Mouse (Mus musculus): ENCODE results near the gene Blvrb. TPM values are rescaled to one million over a fixed set of nuclear protein-coding genes. Genes with fewer than 3 reads are reported as not detected.

Gene Blvrb
- total RNA-seq, 2 experiments from 2014 or later, result 30.1 to 30.5 TPM

- intact Hi-C loops (cut with DNase I), result loop anchor here (5.0 kb wide), 3 partner anchors 61 to 109 kb away; partner anchors contain the start of gene Ltbp4
- no peak for DNase-seq (ENCODE audit: low spot score)
Measured at GRCm38 (mm10) chr7:27446521-27447418, 1.0 kb upstream of the Blvrb start.

DNA sequence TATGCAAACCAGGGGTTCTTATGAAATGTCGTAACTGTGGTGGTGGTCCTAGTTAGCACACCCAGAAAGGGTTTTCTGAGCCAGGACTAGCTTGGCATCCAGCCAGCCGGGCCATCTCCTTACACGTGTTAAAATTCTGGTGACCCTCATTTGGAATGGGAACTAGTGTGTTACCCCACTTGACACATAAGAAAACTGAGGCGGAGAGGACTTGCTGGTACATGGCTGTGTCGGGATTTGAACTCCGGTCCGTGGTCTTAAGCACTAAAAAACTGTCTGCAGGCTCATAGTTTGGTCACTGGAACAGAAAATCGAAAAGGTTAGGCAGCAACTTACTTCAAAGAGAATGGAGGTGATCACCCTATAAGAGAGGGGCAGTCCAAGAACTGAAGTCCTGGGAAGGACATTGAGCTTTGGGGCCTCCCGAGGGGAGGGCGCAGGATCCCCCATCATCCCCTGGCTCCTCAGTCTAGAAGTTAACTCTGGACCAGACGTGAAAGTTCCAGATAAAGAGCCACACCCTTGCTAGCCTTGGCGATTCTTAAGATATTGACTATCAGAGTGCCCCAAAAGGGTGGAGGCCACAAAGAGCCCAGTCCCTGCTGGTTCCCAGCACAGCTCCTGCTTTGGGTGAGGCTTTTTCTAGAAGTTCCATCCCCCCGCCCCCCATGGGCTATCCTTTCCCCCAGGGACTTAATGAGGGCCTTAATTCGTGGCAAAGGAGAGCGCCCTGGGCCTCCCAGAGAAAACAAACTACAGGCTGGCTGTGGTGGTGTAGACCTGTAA, 836 bp downstream of the Blvrb start:
- no peak for DNase-seq (ENCODE audit: low spot score)
- intact Hi-C loops (cut with DNase I), result loop anchor here (2.0 to 5.0 kb wide), 4 partner anchors 24 to 111 kb away; partner anchors contain the start of genes Ltbp4 and Sertad3

GRCm38 (mm10) chr7:27449256-27449862, 1.6 kb downstream of the Blvrb start:
- intact Hi-C loops (cut with DNase I), result loop anchor here (2.0 to 5.0 kb wide), 4 partner anchors 23 to 112 kb away; partner anchors contain the start of genes Ltbp4 and Sertad3
- DNase-seq (ENCODE audit: low spot score), result peak; percentile 37

- intact Hi-C loops (cut with DNase I), result no loop called here
- no peak for DNase-seq (ENCODE audit: low spot score)
Measured at GRCm38 (mm10) chr7:27451359-27451758, 3.6 kb downstream of the Blvrb start.

DNA sequence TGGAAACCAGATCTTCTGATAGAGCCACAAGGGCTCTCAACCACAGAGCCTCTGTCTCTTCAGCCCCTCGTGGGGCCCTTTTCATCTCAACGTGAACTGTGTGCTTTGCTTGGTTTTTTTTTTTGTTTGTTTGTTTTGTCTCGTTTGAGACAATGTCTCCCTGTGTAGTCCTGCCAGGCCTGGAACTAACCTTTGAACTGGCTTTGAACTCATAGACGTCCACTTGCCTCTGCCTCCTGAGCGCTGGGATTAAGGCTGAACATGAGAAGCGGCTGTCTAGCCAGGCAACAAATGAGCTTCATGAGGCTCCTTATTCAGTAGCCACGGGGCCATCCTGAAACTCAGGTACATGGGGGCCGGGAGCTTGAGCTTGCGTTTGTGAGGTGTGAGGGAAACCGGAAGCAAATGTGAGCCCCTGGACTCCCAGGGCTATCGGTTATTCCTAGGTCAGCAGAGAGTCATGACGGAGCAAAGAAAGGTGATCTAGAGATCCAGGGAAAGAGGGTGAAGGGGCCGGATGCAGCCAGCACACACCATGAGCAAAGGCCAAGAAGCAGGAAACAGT, 4.5 kb downstream of the Blvrb start:
- DNase-seq (ENCODE audit: low spot score), result no peak
- intact Hi-C loops (cut with DNase I), result no loop called here

GRCm38 (mm10) chr7:27454461-27455121, 6.8 kb downstream of the Blvrb start:
- intact Hi-C loops (cut with DNase I), result no loop called here
- DNase-seq (ENCODE audit: low spot score), result no peak

- intact Hi-C loops (cut with DNase I), result no loop called here
- no peak for DNase-seq (ENCODE audit: low spot score)
Measured at GRCm38 (mm10) chr7:27455273-27455672, 7.5 kb downstream of the Blvrb start.

DNA sequence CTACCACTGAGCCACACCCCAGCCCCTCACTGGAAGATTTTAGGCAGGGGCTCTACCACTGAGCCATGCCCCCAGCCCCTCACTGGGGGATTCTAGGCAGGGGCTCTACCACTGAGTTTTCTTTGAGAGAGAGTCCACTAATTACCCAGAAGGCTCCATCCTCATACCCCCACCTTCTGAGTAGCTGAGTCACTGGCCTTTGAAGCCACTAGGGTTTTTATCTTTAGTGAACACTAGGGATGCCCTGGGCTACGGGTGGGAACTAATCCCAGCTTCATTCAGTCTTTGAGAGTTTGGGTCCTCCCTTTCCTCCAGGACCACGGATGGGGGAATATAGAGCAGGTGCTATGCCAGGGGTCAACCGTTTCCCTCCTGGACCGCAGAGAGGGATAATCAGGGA, 10.8 kb downstream of the Blvrb start:
- intact Hi-C loops (cut with DNase I), result no loop called here

DNA sequence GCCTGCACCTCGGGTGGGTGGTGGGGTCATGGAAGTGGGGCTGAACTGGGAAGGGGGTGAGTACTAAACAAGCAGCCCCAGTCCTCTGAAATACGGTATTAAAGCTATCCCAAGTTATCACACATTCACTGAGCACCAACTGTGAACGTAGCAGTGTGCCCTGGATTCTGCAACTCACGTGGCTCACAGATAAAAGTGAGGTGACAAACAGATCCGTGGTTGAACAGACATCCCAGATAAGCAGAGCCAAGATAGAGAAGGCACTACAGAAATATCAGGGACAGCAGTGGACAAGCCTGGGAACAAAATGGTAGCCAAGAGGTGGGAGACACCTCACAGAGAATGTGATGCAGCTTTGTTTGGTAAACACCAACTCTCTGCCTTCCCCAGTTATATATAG, 11.9 kb downstream of the Blvrb start:
- DNase-seq (ENCODE audit: low spot score), result no peak
- intact Hi-C loops (cut with DNase I), result no loop called here

More for the DNA sequence above, 10.8 kb downstream of the Blvrb start:
- no peak for DNase-seq (ENCODE audit: low spot score)

DNA sequence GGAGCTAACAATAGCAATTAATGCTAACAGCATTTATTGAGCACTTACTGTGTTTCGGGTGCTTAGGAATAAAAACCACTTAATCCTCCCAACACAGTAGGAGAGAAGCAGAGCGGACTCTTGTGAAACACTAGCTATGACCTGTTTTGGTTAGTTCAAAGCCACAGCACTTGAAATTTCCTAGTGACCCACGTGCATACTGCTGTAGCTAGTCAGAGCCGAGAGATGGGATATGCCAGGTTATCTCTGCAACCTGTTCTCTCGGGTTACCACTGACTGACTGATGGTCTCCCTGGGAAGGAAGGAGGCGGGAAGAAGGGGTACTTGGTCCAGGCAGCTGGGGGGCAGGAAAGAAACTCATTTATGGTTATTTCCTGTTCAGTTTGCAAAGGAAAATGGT, 12.7 kb downstream of the Blvrb start:
- intact Hi-C loops (cut with DNase I), result no loop called here
- no peak for DNase-seq (ENCODE audit: low spot score)

- no peak for DNase-seq (ENCODE audit: low spot score)
- intact Hi-C loops (cut with DNase I), result no loop called here
Measured at GRCm38 (mm10) chr7:27467648-27468047, 19.9 kb downstream of the Blvrb start.

DNA sequence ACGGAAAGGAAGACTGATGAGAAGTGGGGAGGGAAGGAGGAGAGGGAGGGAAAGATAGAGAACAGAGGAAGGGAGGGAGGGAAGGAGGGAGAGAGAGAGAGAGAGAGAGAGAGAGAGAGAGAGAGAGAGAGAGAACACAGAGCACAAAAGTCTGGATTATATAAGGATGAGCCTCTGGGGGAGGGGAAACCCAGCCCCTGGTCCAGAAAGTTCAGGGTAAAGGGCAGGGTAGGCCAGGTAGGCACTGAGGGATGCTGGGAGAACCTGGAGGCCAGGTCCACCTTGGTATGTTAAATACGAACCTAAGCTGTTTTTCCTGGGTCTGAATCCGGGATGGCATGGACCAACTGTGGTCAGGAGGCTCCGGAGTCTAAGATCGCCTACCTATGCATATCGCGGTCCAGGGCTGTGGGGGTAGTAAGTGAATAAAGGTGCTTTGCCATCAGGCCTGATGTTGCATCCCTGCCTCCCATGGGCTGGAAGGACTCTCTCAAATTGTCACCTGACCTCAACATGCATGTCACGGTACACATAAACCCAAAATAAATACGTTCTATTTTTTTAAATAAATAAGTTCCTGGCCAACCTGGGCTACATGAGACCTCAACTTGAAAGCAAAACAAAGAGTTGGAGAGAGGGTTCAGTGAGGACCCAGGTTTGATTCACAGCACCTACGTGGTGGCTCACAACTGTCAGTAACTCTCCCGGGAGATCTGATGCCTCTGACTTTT, 23.8 kb downstream of the Blvrb start:
- DNase-seq (ENCODE audit: low spot score), result no peak
- intact Hi-C loops (cut with DNase I), result loop anchor here (2.0 kb wide), 1 partner anchor 23 kb away; no protein-coding TSS in a partner anchor

DNA sequence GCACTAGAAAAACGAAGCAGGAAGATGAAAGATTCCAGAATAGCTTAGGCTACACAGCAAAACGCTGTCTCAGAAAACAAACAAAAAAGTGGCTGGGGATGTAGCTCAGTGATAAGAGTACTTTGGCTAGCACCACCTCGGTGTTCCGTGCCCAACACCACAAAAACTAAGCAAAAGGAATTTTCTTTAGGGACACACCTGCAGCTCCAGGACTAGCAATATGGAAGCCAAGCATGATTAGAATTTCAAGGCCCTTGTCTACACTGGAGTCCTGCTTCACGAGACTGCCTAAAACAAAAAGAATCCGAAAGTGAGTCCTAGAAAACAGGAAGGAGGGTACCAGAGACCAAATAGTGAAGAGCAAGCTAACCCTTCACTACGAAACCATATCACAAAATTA, 24.8 kb downstream of the Blvrb start:
- DNase-seq (ENCODE audit: low spot score), result no peak
- intact Hi-C loops (cut with DNase I), result loop anchor here (2.0 kb wide), 1 partner anchor 24 kb away; no protein-coding TSS in a partner anchor

GRCm38 (mm10) chr7:27473156-27473834, 25.5 kb downstream of the Blvrb start, which contains the start of gene Sertad3:
TSS of gene Sertad3 (plus strand) at chr7:27473768.
- intact Hi-C loops (cut with DNase I), result loop anchor here (2.0 kb wide), 1 partner anchor 24 kb away; no protein-coding TSS in a partner anchor
- peak; percentile 99 for DNase-seq (ENCODE audit: low spot score)

- intact Hi-C loops (cut with DNase I), result loop anchor here (2.0 kb wide), 1 partner anchor 25 kb away; no protein-coding TSS in a partner anchor
- DNase-seq (ENCODE audit: low spot score), result no peak
Measured at GRCm38 (mm10) chr7:27473835-27474489, 26.2 kb downstream of the Blvrb start.

DNA sequence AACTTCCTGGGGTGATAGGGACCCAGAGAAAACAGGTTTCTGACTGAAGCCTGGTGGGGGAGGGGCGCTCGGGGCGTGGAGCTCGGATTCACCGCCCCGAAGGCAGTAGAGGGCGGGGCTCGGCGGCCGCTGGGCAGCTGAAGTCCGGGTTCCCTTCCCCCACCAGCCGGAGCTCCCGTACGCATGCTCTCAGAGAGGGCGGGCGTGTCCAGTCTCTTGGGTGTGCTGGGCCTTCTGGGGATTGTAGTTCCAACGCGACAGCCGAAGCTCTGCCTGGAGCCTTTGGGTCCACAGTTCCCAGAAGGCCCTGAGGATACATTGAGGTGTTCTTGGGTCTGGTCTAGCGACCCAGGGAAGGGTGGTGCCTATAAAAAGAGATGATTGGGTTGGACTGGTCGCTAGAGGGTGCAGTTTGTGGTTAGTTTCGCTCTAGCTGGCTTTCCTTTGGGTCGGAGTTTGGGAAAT, 26.7 kb downstream of the Blvrb start:
- intact Hi-C loops (cut with DNase I), result no loop called here
- DNase-seq (ENCODE audit: low spot score), result peak; percentile 98

DNA sequence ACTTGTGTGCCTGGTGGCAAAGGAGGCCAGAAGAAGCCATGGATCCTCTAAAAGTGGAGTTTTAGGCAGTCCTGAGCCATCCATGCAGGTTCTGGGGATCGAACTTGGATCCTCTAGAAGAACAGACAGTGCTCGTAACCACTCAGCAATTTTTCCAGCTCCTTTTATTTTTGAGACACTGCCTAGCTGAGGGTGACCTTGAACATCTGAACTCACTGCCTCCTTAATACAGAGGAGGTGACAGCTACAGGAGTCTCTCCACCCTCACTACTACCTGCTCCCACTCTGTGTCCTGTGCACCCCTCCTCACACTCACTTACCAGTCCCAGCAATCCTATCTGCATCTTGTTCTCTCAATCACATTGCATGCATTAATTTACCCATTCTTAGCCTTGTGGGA, 27.8 kb downstream of the Blvrb start:
- intact Hi-C loops (cut with DNase I), result loop anchor here (5.0 kb wide), 1 partner anchor 52 kb away; no protein-coding TSS in a partner anchor
- no peak for DNase-seq (ENCODE audit: low spot score)
